Mouse (Mus musculus): ENCODE measurements around the gene Tram2. TPM values are rescaled to one million over a fixed set of nuclear protein-coding genes. Genes with fewer than 3 reads are reported as not detected.

Tram2 gene
- polyA plus RNA-seq, 1 experiment from 2014 or later = 10.6 TPM

GRCm38 (mm10) chr1:21039564-21039963 lies 39.5 kb downstream of the Tram2 start:
- no peak overlapping the region for H3K27ac ChIP-seq (ENCODE audit: low read length)
- H3K36me3 ChIP-seq (ENCODE audit: control insufficient read depth, insufficient read depth, low read length) = no peaks in the 10 kb centered on the region; the same call in 1 of the 2 replicates
- H3K4me2 ChIP-seq (replicated peaks; ENCODE audit: low read depth, low read length) = no peak overlapping the region
- H3K9me3 ChIP-seq (ENCODE audit: control insufficient read depth, low read depth, low read length) = no peaks in the 10 kb centered on the region
- H3K4me3 ChIP-seq (ENCODE audit: low read depth, low read length) = no peak overlapping the region
- WGBS = 92% methylated on average over 3 of the region's 3 CpGs
- no peak overlapping the region for H3K9ac ChIP-seq (replicated peaks; ENCODE audit: low read depth, low read length)
- H3K27me3 ChIP-seq (ENCODE audit: control insufficient read depth, insufficient read depth, low read length) = no peaks in the 10 kb centered on the region
- ATAC-seq (ENCODE audit: insufficient number of reproducible peaks, insufficient read depth, low FRiP score, low read depth) = no peak
- peaks cover 11% of the 10 kb centered on the region; the same call in 1 of the 2 replicates for H3K4me1 ChIP-seq (ENCODE audit: control insufficient read depth, insufficient read depth, low read length)

DNA sequence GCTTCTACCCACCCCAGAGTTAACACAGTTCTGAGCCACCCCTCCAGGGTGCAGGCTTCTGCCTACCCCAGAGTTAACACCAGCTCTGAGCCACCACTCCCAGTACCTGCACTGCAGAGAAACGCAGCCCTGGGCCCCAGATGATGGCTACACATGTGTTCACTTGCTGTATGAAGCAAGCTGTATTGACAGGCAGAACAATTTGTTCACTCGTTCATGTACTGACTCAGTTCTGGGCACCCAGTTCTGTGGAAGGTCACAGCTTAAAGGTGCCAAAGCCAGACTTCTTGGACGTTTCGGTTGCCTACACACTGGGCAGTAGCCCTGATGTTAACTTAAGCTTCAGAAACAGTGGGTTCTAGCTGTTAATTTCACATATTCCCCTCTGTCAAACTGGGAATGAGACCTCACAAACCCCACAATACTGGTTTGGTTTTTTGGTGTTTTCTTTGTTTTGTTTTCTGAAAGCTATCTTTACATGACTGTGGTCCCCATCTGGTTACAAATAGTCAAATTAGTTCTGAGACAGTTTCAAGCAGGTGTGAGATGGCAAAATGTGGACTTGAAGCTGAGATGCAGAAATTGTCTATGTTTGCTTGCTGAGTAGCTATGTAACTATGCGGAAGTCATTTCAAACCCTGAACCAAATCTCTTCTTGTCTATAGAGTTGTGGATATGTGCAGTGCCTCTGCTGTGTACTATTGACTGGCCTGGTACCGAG lies 41.0 kb downstream of the Tram2 start:
- 80% methylated on average over 6 of the region's 6 CpGs for WGBS
- Histone ChIP-seq H3K4me1 (ENCODE audit: control insufficient read depth, insufficient read depth, low read length) (peaks cover 11% of the 10 kb centered on the region; the same call in 1 of the 2 replicates), H3K36me3 (ENCODE audit: control insufficient read depth, insufficient read depth, low read length) (no peaks in the 10 kb centered on the region; the same call in 1 of the 2 replicates), H3K27ac (ENCODE audit: low read length) (no peak overlapping the region), H3K9me3 (ENCODE audit: control insufficient read depth, low read depth, low read length) (no peaks in the 10 kb centered on the region), H3K27me3 (ENCODE audit: control insufficient read depth, insufficient read depth, low read length) (no peaks in the 10 kb centered on the region), H3K4me2 (replicated peaks; ENCODE audit: low read depth, low read length) (no peak overlapping the region), H3K9ac (replicated peaks; ENCODE audit: low read depth, low read length) (no peak overlapping the region), H3K4me3 (ENCODE audit: low read depth, low read length) (no peak overlapping the region)
- no peak for ATAC-seq (ENCODE audit: insufficient number of reproducible peaks, insufficient read depth, low FRiP score, low read depth)

DNA sequence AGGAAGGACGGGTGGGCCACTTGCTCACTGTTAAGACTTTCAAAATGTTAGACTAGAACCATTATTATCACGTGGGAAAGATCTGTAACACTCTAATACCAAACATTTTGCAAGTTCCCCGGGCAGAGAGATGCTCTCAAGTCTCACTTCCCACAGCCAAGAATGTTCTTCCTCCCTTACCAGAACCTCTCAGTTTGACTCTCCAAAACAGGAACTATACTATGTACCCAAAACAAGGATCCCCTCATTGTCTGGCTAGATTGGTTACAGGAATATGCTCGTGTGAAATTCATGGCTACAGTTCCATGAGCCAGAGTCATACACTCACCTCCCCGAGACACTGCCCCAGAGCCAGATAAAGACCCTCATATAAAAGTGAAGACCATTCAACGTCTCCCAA lies 43.2 kb downstream of the Tram2 start:
- H3K36me3 ChIP-seq (ENCODE audit: control insufficient read depth, insufficient read depth, low read length) = no peaks in the 10 kb centered on the region; the same call in 1 of the 2 replicates
- ATAC-seq (ENCODE audit: insufficient number of reproducible peaks, insufficient read depth, low FRiP score, low read depth) = no peak
- 80% methylated on average over 6 of the region's 6 CpGs for WGBS

DNA sequence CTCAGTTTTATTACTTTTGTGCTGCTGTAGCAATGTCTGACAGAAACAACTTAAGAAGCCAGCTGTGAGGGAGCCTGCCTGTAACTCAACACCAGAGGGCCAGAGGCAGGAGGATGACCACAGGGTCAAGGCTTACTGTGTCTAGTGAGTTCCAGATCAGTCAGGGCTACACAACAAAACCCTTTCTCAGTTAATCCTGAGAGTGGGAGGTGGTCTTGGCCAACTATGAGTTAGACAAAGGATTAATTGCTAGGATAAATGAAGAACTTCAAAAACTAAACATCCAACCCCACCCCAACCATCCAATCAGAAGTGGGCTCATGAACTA lies 45.3 kb downstream of the Tram2 start:
- no peak overlapping the region for H3K4me3 ChIP-seq (ENCODE audit: low read depth, low read length)
- no peaks in the 10 kb centered on the region; the same call in 1 of the 2 replicates for H3K36me3 ChIP-seq (ENCODE audit: control insufficient read depth, insufficient read depth, low read length)
- H3K9ac ChIP-seq (replicated peaks; ENCODE audit: low read depth, low read length) = no peak overlapping the region
- H3K27me3 ChIP-seq (ENCODE audit: control insufficient read depth, insufficient read depth, low read length) = no peaks in the 10 kb centered on the region
- no peaks in the 10 kb centered on the region for H3K9me3 ChIP-seq (ENCODE audit: control insufficient read depth, low read depth, low read length)
- no peaks in the 10 kb centered on the region for H3K4me1 ChIP-seq (ENCODE audit: control insufficient read depth, insufficient read depth, low read length)
- H3K4me2 ChIP-seq (replicated peaks; ENCODE audit: low read depth, low read length) = no peak overlapping the region
- H3K27ac ChIP-seq (ENCODE audit: low read length) = no peak overlapping the region
- no peak for ATAC-seq (ENCODE audit: insufficient number of reproducible peaks, insufficient read depth, low FRiP score, low read depth)

More for the DNA sequence above, 43.2 kb downstream of the Tram2 start:
- H3K27me3 ChIP-seq (ENCODE audit: control insufficient read depth, insufficient read depth, low read length) = no peaks in the 10 kb centered on the region
- 0 out of 2 replicates have a peak, but pooled peaks cover 5% of the 10 kb centered on the region for H3K4me1 ChIP-seq (ENCODE audit: control insufficient read depth, insufficient read depth, low read length)
- no peak overlapping the region for H3K9ac ChIP-seq (replicated peaks; ENCODE audit: low read depth, low read length)
- H3K9me3 ChIP-seq (ENCODE audit: control insufficient read depth, low read depth, low read length) = no peaks in the 10 kb centered on the region
- no peak overlapping the region for H3K4me3 ChIP-seq (ENCODE audit: low read depth, low read length)
- no peak overlapping the region for H3K27ac ChIP-seq (ENCODE audit: low read length)
- H3K4me2 ChIP-seq (replicated peaks; ENCODE audit: low read depth, low read length) = no peak overlapping the region

DNA sequence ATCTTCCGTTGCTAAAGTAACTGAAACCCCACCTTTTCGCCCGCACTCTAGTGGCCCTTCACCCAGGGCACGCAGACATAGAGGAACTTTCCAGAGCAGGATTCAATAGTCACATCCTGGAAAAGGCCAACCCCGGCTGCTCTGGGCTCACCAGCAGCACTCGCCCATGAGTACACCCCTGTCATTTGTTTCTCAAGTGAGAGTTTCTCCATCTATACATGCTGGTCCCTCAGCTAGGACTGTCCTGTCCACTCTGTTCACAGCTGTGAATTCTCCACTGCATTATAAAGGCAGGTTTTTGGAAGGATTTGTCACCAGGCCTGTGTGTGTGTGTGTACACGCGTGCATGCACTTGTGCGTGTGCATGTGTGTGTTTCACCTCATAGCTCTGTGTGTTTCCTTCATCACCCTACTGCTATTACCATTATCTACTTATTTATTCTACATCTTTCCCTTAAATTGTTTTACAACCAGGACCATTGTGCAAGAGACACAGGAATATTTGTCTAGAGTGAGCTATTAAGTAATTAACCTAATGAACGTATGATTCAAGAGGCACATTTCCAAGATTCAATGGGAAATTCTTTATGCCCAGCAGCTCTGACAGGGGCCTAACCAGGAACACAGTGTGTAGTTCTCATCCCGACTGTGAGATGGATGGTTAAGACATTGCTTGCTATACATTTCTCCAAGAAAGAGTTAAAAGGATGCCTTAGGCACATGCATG lies 45.8 kb downstream of the Tram2 start:
- H3K9me3 ChIP-seq (ENCODE audit: control insufficient read depth, low read depth, low read length) = no peaks in the 10 kb centered on the region
- H3K4me2 ChIP-seq (replicated peaks; ENCODE audit: low read depth, low read length) = no peak overlapping the region
- no peak overlapping the region for H3K9ac ChIP-seq (replicated peaks; ENCODE audit: low read depth, low read length)
- 87% methylated on average over 11 of the region's 11 CpGs for WGBS
- H3K27ac ChIP-seq (ENCODE audit: low read length) = no peak overlapping the region
- H3K36me3 ChIP-seq (ENCODE audit: control insufficient read depth, insufficient read depth, low read length) = no peaks in the 10 kb centered on the region; the same call in 1 of the 2 replicates
- ATAC-seq (ENCODE audit: insufficient number of reproducible peaks, insufficient read depth, low FRiP score, low read depth) = no peak
- H3K4me1 ChIP-seq (ENCODE audit: control insufficient read depth, insufficient read depth, low read length) = no peaks in the 10 kb centered on the region
- H3K27me3 ChIP-seq (ENCODE audit: control insufficient read depth, insufficient read depth, low read length) = no peaks in the 10 kb centered on the region
- H3K4me3 ChIP-seq (ENCODE audit: low read depth, low read length) = no peak overlapping the region

- Histone ChIP-seq H3K4me2 (replicated peaks; ENCODE audit: low read depth, low read length) (no peak overlapping the region), H3K9ac (replicated peaks; ENCODE audit: low read depth, low read length) (no peak overlapping the region), H3K4me1 (ENCODE audit: control insufficient read depth, insufficient read depth, low read length) (no peaks in the 10 kb centered on the region), H3K27me3 (ENCODE audit: control insufficient read depth, insufficient read depth, low read length) (no peaks in the 10 kb centered on the region), H3K36me3 (ENCODE audit: control insufficient read depth, insufficient read depth, low read length) (no peaks in the 10 kb centered on the region; the same call in 1 of the 2 replicates), H3K4me3 (ENCODE audit: low read depth, low read length) (no peak overlapping the region), H3K9me3 (ENCODE audit: control insufficient read depth, low read depth, low read length) (no peaks in the 10 kb centered on the region), H3K27ac (ENCODE audit: low read length) (no peak overlapping the region)
- 74% methylated on average over 2 of the region's 2 CpGs for WGBS
- ATAC-seq (ENCODE audit: insufficient number of reproducible peaks, insufficient read depth, low FRiP score, low read depth) = no peak
Observed at GRCm38 (mm10) chr1:21031650-21032049, 47.4 kb downstream of the Tram2 start.

- Histone ChIP-seq H3K4me1 (ENCODE audit: control insufficient read depth, insufficient read depth, low read length) (no peaks in the 10 kb centered on the region), H3K4me3 (ENCODE audit: low read depth, low read length) (no peak overlapping the region), H3K9ac (replicated peaks; ENCODE audit: low read depth, low read length) (no peak overlapping the region), H3K36me3 (ENCODE audit: control insufficient read depth, insufficient read depth, low read length) (no peaks in the 10 kb centered on the region), H3K4me2 (replicated peaks; ENCODE audit: low read depth, low read length) (no peak overlapping the region), H3K9me3 (ENCODE audit: control insufficient read depth, low read depth, low read length) (no peaks in the 10 kb centered on the region), H3K27ac (ENCODE audit: low read length) (no peak overlapping the region), H3K27me3 (ENCODE audit: control insufficient read depth, insufficient read depth, low read length) (no peaks in the 10 kb centered on the region)
- 89% methylated on average over 4 of the region's 4 CpGs for WGBS
- no peak for ATAC-seq (ENCODE audit: insufficient number of reproducible peaks, insufficient read depth, low FRiP score, low read depth)
Observed at GRCm38 (mm10) chr1:21029000-21029399, 50.0 kb downstream of the Tram2 start.

GRCm38 (mm10) chr1:21026534-21026933 lies 52.5 kb downstream of the Tram2 start:
- no peak overlapping the region for H3K4me2 ChIP-seq (replicated peaks; ENCODE audit: low read depth, low read length)
- no peak overlapping the region for H3K9ac ChIP-seq (replicated peaks; ENCODE audit: low read depth, low read length)
- H3K9me3 ChIP-seq (ENCODE audit: control insufficient read depth, low read depth, low read length) = no peaks in the 10 kb centered on the region
- no peaks in the 10 kb centered on the region for H3K4me1 ChIP-seq (ENCODE audit: control insufficient read depth, insufficient read depth, low read length)
- no peak overlapping the region for H3K27ac ChIP-seq (ENCODE audit: low read length)
- no peaks in the 10 kb centered on the region for H3K36me3 ChIP-seq (ENCODE audit: control insufficient read depth, insufficient read depth, low read length)
- no peak for ATAC-seq (ENCODE audit: insufficient number of reproducible peaks, insufficient read depth, low FRiP score, low read depth)
- no peaks in the 10 kb centered on the region for H3K27me3 ChIP-seq (ENCODE audit: control insufficient read depth, insufficient read depth, low read length)
- 77% methylated on average over 7 of the region's 7 CpGs for WGBS
- H3K4me3 ChIP-seq (ENCODE audit: low read depth, low read length) = no peak overlapping the region

Measured in stomach, embryonic 14.5 days (tissue).